Mouse (Mus musculus): ENCODE results near the gene Itk.

- no peak for TF ChIP-seq CTCF (IDR thresholded peaks at IDR 0.05; ENCODE audit: insufficient read depth, low read depth, low read length)
- TF ChIP-seq POLR2A (IDR thresholded peaks at IDR 0.05; ENCODE audit: insufficient read depth, low read depth, low read length): no peak
Observed at GRCm38 (mm10) chr11:46313851-46314250, 75.5 kb downstream of the Itk start.

All from olfactory bulb, adult 2 months (tissue).